Mouse (Mus musculus) olfactory bulb, adult 2 months (tissue): Measurements from ENCODE around the gene Srm.

Experiments
- CTCF ChIP-seq: fragments of 200-500 bp; IDR thresholded peaks from 2 replicates; pipeline ENCODE4 v1.5.1; 2012; ENCODE audit warnings: low read depth, mild to moderate bottlenecking, low read length, moderate library complexity; ENCODE audit not compliant: insufficient read depth
- POLR2A ChIP-seq: fragments of 200-500 bp; IDR thresholded peaks from 2 replicates; pipeline ENCODE4 v1.6.1; 2012; ENCODE audit warnings: mild to moderate bottlenecking, low read depth, low read length, moderate library complexity; ENCODE audit not compliant: insufficient read depth

- TF ChIP-seq CTCF (no peak), POLR2A (no peak)
These were observed 7.5 kb downstream of the Srm start for GRCm38 (mm10) chr4:148598826-148599225.
